Mouse (Mus musculus): ENCODE measurements at regions not wholly inside any gene's neighbourhood (a gene's known extent, or its start where the extent isn't known, plus 50 kb on each side); places are given as distances from the start of the nearest gene placed in this dataset.

DNA sequence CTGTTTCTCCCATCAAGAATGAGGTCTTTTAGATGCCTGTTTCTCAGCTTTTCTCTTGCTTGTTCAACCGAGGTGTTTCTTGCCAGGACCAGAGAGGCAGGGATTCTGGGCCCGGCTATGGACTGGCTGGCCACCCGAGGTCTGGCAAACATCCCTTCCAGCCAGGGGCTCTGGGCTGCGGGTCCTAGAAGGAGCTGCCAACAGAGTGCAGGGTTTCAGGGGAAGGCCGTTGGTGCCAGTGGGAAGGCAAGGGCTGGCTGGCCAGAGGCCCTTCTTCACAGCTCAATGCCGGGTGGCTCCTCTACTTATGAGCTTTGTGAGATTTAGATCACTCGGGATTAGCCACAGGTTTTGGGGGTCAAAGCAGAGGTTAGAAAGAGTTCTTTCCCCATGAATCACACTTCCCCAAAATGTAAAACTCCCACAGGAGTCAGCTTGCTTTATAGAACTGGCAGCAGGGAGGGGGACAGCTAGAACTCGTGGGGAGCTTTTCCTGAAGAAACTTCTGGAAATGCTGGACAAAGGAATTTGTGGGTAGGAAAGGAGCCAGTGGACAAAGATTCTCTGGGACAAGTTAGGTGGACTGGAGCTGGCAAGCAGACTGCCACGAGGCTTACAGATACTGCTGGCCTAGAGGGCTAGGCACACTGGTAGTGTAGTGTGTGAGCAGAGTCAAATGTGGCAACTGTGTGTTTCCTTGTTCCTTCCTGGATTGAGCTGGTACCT, 104.1 kb upstream of the Vps8 start:
- no peak for DNase-seq (ENCODE audit: low spot score)

DNA sequence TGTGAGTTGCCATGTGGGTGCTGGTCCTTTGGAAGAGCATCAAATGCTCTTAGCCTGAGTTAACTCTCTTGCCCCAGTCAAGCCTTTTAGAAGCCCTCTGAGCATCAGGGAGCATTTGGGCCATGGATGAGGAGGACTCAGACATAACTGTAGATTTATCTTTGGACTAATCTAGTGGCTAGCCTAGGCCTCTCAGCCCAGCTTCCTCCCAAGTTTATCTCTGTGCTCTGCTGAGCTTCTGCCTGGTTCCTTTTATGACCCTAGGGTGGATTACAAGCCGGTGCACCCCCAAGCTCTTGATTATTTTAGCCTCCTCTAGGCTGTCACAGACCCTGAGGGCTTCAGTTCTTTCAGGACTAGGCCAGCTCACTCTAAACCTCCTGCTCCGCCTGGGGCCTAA, 102.6 kb upstream of the Vps8 start:
- DNase-seq (ENCODE audit: low spot score) = no peak

GRCm38 (mm10) chr16:21321188-21322070, 101.5 kb upstream of the Vps8 start:
- no peak for DNase-seq (ENCODE audit: low spot score)

- DNase-seq (ENCODE audit: low spot score) = no peak
Observed at GRCm38 (mm10) chr16:21322437-21322836, 100.5 kb upstream of the Vps8 start.

DNA sequence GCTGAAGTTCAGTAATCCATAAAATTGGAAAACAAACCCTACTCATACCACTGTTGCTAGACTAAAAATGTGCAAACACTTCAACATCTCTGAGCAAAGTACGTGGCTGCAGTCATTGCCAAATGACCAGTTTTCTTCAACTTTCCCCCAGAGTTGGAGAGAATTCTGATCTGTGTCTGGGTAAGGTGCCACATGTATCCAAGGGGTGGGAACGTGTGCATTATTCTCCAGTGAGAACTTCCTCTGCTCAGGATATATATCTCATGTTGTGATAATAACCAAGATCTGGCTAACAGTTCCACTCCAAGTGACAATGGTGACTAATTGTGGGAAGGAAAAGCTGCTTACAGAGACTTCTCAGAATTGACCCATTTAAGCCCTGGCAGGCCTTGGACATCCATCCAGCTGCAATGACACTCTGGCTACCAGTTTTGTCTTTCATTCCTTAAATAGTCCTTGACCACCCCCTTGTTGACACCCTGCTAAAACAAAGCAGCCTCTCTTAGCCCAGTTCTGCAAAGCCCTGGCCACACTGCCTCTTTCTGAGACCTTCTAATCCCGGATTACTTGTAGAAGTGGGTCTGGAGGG, 99.4 kb upstream of the Vps8 start:
- no peak for DNase-seq (ENCODE audit: low spot score)

- DNase-seq (ENCODE audit: low spot score) = no peak
Observed at GRCm38 (mm10) chr16:21327969-21328368, 94.9 kb upstream of the Vps8 start.

DNA sequence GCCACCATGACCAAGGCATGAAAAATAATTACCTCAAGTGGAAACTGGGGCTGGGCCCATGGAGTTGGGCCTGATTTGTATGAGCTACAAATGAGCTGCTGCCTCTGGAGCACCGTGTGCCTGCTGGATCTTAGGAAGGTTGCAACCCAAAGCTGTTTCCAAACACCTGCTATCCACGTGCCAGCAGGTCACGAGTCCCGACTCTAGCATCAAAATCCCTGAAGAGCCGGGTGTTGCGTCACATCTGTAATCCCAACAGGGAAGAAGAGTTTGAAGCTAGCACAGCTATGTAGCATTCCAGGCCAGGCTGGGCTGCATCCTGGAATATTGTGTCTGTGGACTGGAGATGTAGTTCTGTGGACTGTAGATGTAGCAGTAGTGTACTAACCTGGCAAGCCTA, 93.7 kb upstream of the Vps8 start:
- no peak for DNase-seq (ENCODE audit: low spot score)

GRCm38 (mm10) chr16:21331229-21331628, 91.7 kb upstream of the Vps8 start:
- no peak for DNase-seq (ENCODE audit: low spot score)

GRCm38 (mm10) chr16:21332411-21332810, 90.5 kb upstream of the Vps8 start:
- DNase-seq (ENCODE audit: low spot score) = no peak

DNA sequence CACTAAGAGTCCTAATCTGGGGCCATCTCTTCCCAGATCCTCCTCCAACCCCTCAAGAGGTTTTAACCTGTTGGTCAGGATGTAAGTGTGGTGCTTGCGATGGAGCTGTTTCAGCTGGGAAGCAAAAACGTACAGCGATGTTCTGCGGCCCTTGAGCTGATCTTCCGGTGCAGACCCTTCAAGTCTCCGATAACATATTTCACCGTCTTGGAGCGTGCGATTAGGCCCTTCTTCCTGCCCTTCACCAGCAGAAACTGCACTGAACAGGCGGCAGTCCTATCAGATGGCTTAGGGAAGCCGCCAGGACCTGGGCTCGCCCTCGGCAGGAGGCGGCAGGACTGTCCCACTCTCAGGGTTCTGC, 90.1 kb upstream of the Vps8 start:
- no peak for DNase-seq (ENCODE audit: low spot score)

GRCm38 (mm10) chr16:21333223-21333951, 89.5 kb upstream of the Vps8 start:
- peak; percentile 90 for DNase-seq (ENCODE audit: low spot score)

GRCm38 (mm10) chr16:21339061-21339459, 83.9 kb upstream of the Vps8 start:
- DNase-seq (ENCODE audit: low spot score) = no peak

DNA sequence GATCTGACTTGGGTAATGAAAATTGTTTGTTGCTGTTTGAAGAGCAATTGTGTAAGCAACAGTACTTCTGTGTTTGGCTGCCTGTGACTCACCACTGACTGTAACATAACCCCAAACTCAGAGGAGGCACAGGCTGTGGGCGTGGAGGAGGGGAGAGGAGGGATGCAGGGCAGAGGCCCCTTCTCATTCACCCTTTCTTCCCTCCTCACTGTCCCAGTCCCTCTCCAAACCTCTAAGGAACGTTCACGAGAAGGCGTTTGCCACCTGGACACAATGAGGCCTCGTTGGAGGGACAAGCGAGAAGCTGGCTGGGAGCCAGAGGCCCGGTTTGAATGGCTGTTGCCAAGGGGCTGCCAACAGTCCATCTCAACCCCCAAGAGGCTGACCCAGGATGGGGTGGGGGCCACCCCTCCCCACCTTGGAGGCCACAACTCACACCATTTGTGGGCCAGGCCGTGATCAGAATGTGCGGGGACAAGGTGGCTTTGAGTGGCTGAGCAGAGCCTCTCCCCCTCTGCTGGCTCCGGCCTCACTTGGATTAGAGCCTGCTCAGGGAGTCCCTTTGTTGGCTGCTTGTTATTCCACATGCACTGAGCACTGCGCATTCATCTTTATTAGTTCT, 83.3 kb upstream of the Vps8 start:
- DNase-seq (ENCODE audit: low spot score) = no peak

- no peak for DNase-seq (ENCODE audit: low spot score)
Observed at GRCm38 (mm10) chr16:21340136-21340535, 82.8 kb upstream of the Vps8 start.

DNA sequence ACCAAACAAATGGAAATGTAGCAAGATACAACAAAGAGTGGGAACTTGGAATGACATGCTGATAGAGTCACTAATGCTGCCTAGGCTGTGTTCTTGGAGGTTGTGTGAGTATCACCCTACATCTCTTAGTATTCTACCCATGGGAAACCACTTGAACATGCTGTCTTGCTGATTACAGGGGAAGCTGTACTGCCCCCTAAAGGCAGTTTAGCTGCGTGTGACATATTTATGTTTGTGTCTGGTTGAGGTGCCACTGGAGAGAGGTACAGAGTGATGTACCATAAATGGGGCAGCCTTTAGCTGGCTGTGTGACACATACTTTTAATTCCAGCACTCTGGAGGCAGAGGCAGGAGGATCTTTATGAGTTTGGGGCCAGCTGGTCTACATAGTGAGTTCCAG, 73.0 kb upstream of the Vps8 start:
- DNase-seq (ENCODE audit: low spot score) = no peak

DNA sequence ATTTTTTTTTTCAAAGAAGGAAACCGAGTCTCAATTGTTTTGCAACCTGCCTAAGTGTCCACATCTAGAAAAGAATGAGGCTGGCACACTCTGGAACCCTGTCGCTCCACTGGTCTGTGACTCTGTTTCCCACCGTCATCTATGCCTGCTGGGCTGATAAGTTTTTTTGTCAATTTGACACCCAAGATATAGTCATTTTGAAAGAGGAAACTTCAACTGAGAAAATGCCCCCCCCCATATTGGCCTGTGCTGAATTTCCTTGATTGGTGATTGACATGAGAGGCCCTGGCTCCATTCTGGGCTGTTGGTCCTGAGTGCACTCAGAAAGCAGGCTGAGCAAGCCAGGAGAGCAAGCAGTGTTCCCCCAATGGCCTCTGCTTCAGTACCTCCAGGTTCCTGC, 71.6 kb upstream of the Vps8 start:
- no peak for DNase-seq (ENCODE audit: low spot score)

DNA sequence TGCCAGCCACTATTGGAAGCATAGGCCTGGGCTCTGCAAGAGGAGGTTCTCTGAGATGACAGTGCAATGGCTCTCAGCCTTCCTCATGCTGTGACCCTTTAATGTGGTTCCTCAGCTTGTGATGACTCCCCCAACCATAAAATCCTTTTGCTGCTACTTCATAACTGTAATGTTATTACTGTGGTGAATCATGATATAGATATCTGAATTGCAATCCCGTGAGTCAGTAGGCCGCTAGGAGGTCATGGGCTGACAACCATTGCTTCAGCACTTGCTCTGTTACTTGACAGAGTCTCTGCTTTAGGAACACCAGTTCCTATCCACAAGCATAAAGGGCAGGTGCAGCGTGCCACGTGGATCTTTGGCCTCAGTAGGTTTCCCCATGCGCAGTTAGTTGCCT, 69.8 kb upstream of the Vps8 start:
- no peak for DNase-seq (ENCODE audit: low spot score)

DNA sequence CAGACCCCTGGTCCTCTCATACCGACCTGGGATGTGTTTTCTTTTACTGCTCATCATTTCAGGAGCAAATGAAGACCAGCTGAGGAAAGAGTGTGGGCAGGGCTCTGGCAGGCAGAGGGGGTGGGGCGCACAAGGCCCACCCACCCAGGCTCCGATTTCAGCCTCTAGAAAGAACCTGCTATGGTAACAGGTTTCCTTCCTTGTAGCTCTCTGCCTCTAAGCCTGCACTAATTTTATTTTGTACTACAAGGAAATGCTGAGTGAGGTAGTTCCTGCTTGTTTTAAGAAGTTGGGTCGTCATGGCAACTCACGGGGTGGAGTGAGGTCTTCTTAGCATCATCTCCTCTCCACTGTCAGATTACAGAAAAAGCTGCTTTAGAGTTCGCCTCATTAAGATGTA, 69.4 kb upstream of the Vps8 start:
- DNase-seq (ENCODE audit: low spot score) = no peak

DNA sequence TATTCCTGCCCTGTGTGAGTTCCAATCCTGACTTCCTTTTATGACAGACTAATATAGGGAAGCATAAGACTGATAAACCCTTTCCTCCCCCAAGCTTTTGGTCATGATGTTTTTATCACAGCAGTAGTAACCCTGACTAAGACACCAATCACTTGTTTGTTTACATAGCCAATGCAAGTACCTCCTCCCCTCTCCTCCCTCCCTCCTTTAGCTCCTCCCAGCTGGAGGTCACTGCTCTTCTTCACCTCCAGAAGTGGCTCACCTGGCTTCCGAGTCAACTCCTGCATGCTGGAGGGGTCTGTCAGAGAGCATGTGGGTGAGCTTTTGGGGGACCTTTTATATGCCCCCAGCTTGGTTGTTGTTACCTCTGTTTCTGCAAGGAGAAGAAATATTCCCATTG, 67.3 kb upstream of the Vps8 start:
- no peak for DNase-seq (ENCODE audit: low spot score)

GRCm38 (mm10) chr16:21357433-21357832, 65.5 kb upstream of the Vps8 start:
- DNase-seq (ENCODE audit: low spot score) = no peak

- DNase-seq (ENCODE audit: low spot score) = no peak
Observed at GRCm38 (mm10) chr16:21358313-21358920, 64.5 kb upstream of the Vps8 start.

Data from heart, adult 8-10 months (tissue).